Mouse (Mus musculus) stomach, embryonic 15.5 days (tissue): Measurements from ENCODE around the gene H2-Ke6. TPM values are rescaled to one million over a fixed set of nuclear protein-coding genes. Genes with fewer than 3 reads are reported as not detected.

ENCODE experiments used
- ATAC-seq: fragments of 200-750 bp; cut with Nextera tagmentation; 2 replicates; pipeline ENCODE4 v1.8.0; 2017; ENCODE audit warnings: low read depth, moderate number of reproducible peaks, moderate TSS enrichment; ENCODE audit not compliant: insufficient read depth, low FRiP score
- H3K27ac ChIP-seq: fragments of 300-500 bp; sonication (generic); 2 replicates; pipeline ENCODE4 v1.5.1; 2015; ENCODE audit warnings: mild to moderate bottlenecking, inconsistent platforms
- H3K27me3 ChIP-seq: fragments of 300-500 bp; sonication (generic); replicated peaks from 2 replicates; pipeline ENCODE4 v1.6.1; 2015; ENCODE audit warnings: inconsistent platforms
- H3K36me3 ChIP-seq: fragments of 300-500 bp; sonication (generic); 2 replicates; pipeline ENCODE4 v1.6.1; 2015; ENCODE audit warnings: inconsistent platforms
- H3K4me1 ChIP-seq: fragments of 300-500 bp; sonication (generic); 2 replicates; pipeline ENCODE4 v1.6.1; 2015; ENCODE audit warnings: inconsistent platforms
- H3K4me2 ChIP-seq: fragments of 300-500 bp; sonication (generic); 2 replicates; pipeline ENCODE4 v1.6.1; 2015; ENCODE audit warnings: mild to moderate bottlenecking, inconsistent platforms
- H3K4me3 ChIP-seq: fragments of 300-500 bp; sonication (generic); replicated peaks from 2 replicates; pipeline ENCODE4 v1.5.1; 2015; ENCODE audit warnings: inconsistent platforms
- H3K9ac ChIP-seq: fragments of 300-500 bp; sonication (generic); 2 replicates; pipeline ENCODE4 v1.6.1; 2015; ENCODE audit warnings: inconsistent platforms
- H3K9me3 ChIP-seq: fragments of 300-500 bp; sonication (generic); 2 replicates; pipeline ENCODE4 v1.6.1; 2016; ENCODE audit warnings: inconsistent platforms
- WGBS: fragments of 180-500 bp; shearing (Covaris S2); methylation state at CpG from one replicate; pipeline ENCODE4 v1.1.7; 2015; 5-methylcytosine and 5-hydroxymethylcytosine counted together
- polyA plus RNA-seq: library from polyadenylated mRNA; unstranded; fragments of >200 nt; fragmentation: Nextera tagmentation; extraction: Ambion mirVana; gene quantifications from 2 replicates; pipeline ENCODE4 v1.2.1, GENCODE M21; 2015

Gene H2-Ke6
- polyA plus RNA-seq, 1 experiment from 2014 or later = 50.8 TPM

DNA sequence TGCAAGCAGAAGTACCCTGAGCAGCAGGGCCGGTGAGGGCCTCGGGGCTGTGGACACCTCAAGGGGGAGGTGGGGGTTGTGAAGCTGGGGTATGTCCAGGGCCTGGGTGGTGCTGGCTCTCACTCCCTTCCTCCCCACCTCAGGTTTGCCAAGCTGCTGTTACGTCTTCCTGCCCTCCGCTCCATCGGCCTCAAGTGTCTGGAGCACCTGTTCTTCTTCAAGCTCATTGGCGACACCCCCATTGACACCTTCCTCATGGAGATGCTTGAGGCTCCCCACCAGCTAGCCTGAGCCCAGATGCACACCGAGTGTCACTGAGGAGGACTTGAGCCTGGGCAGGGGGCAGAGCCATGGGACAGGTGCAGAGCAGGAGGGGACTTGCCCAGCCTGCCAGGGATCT is 9.4 kb upstream of the H2-Ke6 start:
- no peak for ATAC-seq
- Histone ChIP-seq H3K4me3 (no peak overlapping the region), H3K9me3 (no peaks in the 10 kb centered on the region), H3K36me3 (peaks cover 30% of the 10 kb centered on the region), H3K27me3 (0 out of 2 replicates have a peak, but pooled peaks cover 8% of the 10 kb centered on the region), H3K27ac (no peak overlapping the region), H3K4me2 (no peak overlapping the region), H3K4me1 (peaks cover 47% of the 10 kb centered on the region), H3K9ac (no peak overlapping the region)
- 87% methylated on average over 7 of the region's 7 CpGs for WGBS

DNA sequence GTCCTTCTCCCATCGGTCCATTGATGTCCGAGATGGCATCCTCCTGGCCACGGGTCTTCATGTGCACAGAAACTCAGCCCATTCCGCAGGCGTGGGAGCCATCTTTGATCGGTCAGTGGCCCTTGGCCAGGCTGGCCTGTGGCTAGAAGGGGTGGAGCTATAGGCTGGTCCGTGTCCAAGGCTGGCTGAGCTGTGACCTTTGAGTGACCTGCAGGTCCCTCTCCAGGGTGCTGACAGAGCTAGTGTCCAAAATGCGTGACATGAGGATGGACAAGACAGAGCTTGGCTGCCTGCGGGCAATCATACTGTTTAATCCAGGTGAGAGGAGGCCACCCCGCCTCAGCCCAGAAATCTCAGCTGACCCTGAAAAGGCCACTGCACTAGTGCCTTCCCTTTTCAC is 8.8 kb upstream of the H2-Ke6 start:
- 80% methylated on average over 10 of the region's 10 CpGs for WGBS

DNA sequence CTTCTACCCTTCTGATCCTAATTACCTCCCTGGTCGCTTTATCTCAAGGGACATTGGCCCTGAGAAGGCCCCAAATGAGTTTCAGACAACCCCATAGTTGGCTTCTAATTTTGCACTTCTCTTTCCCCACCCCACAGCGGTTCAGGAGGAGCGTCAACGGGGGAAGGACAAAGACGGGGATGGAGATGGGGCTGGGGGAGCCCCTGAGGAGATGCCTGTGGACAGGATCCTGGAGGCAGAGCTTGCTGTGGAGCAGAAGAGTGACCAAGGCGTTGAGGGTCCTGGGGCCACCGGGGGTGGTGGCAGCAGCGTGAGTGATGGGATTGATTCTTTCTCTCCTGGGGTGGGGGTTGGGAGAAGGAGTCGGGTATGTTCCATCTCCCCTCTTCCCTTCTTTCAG is 7.7 kb upstream of the H2-Ke6 start:
- Histone ChIP-seq H3K9me3 (no peaks in the 10 kb centered on the region), H3K27me3 (0 out of 2 replicates have a peak, but pooled peaks cover 8% of the 10 kb centered on the region), H3K9ac (no peak overlapping the region), H3K4me1 (peaks cover 39% of the 10 kb centered on the region), H3K36me3 (peaks cover 30% of the 10 kb centered on the region), H3K4me2 (no peak overlapping the region), H3K4me3 (no peak overlapping the region), H3K27ac (no peak overlapping the region)
- no peak for ATAC-seq
- WGBS = 76% methylated on average over 9 of the region's 9 CpGs

More for the DNA sequence above, 8.8 kb upstream of the H2-Ke6 start:
- no peak overlapping the region for H3K4me3 ChIP-seq
- H3K9ac ChIP-seq = no peak overlapping the region
- H3K4me2 ChIP-seq = no peak overlapping the region
- ATAC-seq = no peak
- no peaks in the 10 kb centered on the region for H3K9me3 ChIP-seq
- peaks cover 46% of the 10 kb centered on the region for H3K4me1 ChIP-seq
- peaks cover 30% of the 10 kb centered on the region for H3K36me3 ChIP-seq
- H3K27ac ChIP-seq = no peak overlapping the region
- 0 out of 2 replicates have a peak, but pooled peaks cover 8% of the 10 kb centered on the region for H3K27me3 ChIP-seq

DNA sequence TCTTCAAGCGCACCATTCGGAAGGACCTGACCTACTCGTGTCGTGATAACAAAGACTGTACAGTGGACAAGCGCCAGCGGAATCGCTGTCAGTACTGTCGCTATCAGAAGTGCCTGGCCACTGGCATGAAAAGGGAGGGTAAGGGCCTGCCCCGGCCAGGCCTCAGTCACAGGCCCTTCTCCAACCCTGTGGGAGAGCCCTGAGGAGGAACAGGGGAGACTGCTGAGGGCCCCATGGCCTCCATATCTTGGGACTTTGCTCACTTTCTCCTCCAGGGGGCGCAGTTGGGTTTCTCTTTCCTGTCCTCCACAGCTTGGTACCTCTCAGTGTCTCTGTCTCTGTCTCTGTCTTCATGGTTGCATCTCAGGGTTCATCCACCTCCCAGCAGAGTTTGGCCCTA is 6.2 kb upstream of the H2-Ke6 start:
- ATAC-seq = no peak
- Histone ChIP-seq H3K4me1 (peaks cover 41% of the 10 kb centered on the region), H3K9me3 (no peaks in the 10 kb centered on the region), H3K36me3 (peaks cover 31% of the 10 kb centered on the region), H3K4me2 (no peak overlapping the region), H3K27ac (no peak overlapping the region; the same call in 1 of the 2 replicates), H3K27me3 (no peaks in the 10 kb centered on the region), H3K4me3 (no peak overlapping the region), H3K9ac (no peak overlapping the region)
- 79% methylated on average over 10 of the region's 10 CpGs for WGBS

DNA sequence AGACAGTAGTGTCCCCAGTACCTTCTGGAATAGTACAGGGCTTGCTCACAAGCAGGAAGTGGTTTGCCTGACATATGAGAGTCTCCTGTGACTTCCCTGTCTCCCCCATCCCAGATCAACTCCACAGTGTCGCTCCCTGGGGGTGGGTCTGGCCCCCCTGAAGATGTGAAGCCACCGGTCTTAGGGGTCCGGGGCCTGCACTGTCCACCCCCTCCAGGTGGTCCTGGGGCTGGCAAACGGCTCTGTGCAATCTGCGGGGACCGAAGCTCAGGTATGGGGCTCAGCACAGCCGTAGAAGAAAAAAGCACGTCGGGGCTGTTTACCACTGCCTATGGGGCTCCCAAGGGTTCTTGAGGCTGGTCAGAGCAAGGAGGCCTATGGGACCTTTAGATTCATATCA is 5.6 kb upstream of the H2-Ke6 start:
- Histone ChIP-seq H3K27ac (no peak overlapping the region), H3K4me2 (peak overlapping the region; percentile 81), H3K36me3 (peaks cover 37% of the 10 kb centered on the region), H3K4me3 (peak overlapping the region; percentile 79), H3K4me1 (peaks cover 39% of the 10 kb centered on the region), H3K9ac (no peak overlapping the region), H3K27me3 (no peaks in the 10 kb centered on the region), H3K9me3 (no peaks in the 10 kb centered on the region)
- WGBS = 90% methylated on average over 9 of the region's 9 CpGs
- no peak for ATAC-seq

DNA sequence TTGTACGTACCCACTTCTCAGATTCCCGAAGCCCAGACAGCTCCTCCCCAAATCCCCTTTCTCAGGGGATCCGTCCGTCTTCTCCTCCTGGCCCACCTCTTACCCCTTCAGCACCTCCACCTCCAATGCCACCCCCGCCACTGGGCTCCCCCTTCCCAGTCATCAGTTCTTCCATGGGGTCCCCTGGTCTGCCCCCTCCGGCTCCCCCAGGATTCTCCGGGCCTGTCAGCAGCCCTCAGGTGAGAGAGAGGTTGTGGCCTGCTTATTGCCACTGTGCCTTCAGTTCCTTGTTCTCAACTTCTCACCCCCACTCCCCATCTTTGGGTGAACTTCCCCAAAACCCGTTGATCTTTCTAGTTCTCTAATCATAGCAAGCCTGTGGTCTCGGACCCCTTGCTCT is 4.9 kb upstream of the H2-Ke6 start:
- no peak for ATAC-seq
- Histone ChIP-seq H3K9ac (peak overlapping the region; percentile 94), H3K4me1 (peaks cover 37% of the 10 kb centered on the region), H3K36me3 (peaks cover 40% of the 10 kb centered on the region), H3K27me3 (no peaks in the 10 kb centered on the region), H3K27ac (peak overlapping the region; percentile 98), H3K4me2 (peak overlapping the region; percentile 81), H3K4me3 (peak overlapping the region; percentile 79), H3K9me3 (no peaks in the 10 kb centered on the region)
- 45% methylated on average over 9 of the region's 9 CpGs for WGBS

DNA sequence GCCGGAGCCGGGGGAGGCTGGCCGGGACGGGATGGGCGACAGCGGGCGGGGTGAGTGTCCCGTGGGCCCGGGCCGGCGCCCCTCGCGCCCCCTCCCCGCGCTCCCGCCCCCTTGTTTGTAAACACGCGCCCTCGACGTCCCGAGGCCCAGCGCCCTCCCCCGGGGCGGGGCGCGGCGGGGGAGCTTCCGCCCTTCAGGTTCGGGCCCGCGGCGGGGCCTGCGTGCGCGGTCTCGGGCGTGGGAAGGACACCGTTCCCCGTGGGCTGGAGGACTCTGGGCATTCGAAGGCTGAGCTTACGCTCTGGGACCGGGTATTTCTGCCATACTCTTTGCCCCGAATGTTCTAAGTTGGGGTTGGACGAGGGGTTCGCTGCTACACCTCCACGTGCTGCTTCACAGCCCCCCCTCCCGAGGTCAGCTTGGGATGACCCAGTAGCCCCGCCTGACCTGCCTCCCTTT is 4.3 kb upstream of the H2-Ke6 start:
- H3K27ac ChIP-seq = peak overlapping the region; percentile 98
- no peaks in the 10 kb centered on the region for H3K27me3 ChIP-seq
- ATAC-seq = peak; percentile 5; the same call in 1 of the 2 replicates
- no peaks in the 10 kb centered on the region for H3K9me3 ChIP-seq
- H3K4me2 ChIP-seq = peak overlapping the region; percentile 81
- peaks cover 40% of the 10 kb centered on the region for H3K4me1 ChIP-seq
- under 1% methylated on average over 28 of the region's 48 CpGs for WGBS
- peaks cover 34% of the 10 kb centered on the region for H3K36me3 ChIP-seq
- H3K9ac ChIP-seq = peak overlapping the region; percentile 94
- peak overlapping the region; percentile 79 for H3K4me3 ChIP-seq

DNA sequence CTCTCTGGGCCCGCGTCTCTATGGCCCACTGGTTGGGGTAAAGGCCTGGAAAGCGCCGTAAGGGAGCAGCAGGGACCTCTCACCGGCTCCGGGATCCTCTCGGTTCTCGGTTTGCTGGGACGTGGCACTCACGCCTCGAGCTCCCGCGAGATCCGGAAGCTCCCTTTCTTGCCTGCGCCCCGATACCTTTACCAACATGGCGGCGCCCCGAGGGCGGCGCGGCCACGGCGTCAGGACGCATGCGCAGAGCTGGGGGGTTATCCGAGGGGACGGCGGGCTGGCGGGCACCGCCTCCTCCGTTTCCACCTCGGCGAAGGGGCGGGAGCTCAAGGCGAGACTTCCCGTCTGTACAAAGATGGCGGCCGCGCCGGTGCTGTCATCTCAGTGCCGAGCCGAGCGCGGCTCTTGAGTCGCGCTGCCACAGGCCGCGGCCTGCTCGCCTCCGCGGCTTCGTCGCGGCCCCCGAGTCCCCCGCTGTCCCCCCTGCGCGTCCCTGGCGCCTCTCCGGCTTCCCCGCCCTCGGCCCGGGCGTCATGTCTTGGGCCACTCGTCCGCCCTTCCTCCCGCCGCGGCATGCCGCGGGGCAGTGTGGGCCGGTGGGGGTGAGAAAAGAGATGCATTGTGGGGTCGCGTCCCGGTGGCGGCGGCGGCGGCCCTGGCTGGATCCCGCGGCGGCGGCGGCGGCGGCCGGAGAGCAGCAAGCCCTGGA is 3.8 kb upstream of the H2-Ke6 start, which contains the start of the genes Slc39a7 and Rxrb:
TSS of gene Slc39a7 (minus strand) at position 218 of the 709 bp plus-strand sequence.
TSS of gene Rxrb (plus strand) at position 348 of the 709 bp plus-strand sequence.
- H3K4me3 ChIP-seq = peak within 1 kb of the TSS; percentile 79
- no peaks in the 10 kb centered on the region for H3K9me3 ChIP-seq
- no peaks in the 10 kb centered on the region for H3K27me3 ChIP-seq
- peak within 1 kb of the TSS; percentile 94 for H3K9ac ChIP-seq
- H3K4me2 ChIP-seq = peak within 1 kb of the TSS; percentile 92
- peak within 1 kb of the TSS; percentile 98 for H3K27ac ChIP-seq
- under 1% methylated on average over 85 of the region's 88 CpGs for WGBS
- peak; percentile 76 for ATAC-seq
- peaks cover 46% of the 10 kb centered on the region for H3K4me1 ChIP-seq
- H3K36me3 ChIP-seq = peaks cover 29% of the 10 kb centered on the region

DNA sequence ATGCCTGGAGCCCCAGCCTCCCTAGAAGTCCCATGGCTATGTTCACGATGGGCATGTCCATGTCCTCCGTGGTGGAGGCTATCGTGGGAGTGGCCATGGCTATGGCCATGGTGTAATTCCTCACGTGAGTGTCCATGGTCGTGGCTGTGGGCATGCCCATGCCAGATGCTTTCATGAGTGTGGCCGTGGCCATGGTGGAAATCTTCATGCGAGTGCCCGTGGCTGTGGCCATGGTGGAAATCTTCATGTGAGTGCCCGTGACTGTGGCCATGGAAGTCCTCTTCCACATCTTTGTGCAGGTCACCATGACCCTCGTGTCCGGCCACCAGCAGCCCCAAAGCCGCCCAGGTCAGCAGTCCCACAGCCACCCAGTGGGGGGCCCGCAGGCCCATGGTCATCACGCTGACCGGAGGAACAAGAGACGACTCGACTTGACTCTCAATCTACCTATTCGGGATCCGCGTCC is 3.0 kb upstream of the H2-Ke6 start:
- peak overlapping the region; percentile 79 for H3K4me3 ChIP-seq
- H3K9me3 ChIP-seq = no peaks in the 10 kb centered on the region
- ATAC-seq = no peak

DNA sequence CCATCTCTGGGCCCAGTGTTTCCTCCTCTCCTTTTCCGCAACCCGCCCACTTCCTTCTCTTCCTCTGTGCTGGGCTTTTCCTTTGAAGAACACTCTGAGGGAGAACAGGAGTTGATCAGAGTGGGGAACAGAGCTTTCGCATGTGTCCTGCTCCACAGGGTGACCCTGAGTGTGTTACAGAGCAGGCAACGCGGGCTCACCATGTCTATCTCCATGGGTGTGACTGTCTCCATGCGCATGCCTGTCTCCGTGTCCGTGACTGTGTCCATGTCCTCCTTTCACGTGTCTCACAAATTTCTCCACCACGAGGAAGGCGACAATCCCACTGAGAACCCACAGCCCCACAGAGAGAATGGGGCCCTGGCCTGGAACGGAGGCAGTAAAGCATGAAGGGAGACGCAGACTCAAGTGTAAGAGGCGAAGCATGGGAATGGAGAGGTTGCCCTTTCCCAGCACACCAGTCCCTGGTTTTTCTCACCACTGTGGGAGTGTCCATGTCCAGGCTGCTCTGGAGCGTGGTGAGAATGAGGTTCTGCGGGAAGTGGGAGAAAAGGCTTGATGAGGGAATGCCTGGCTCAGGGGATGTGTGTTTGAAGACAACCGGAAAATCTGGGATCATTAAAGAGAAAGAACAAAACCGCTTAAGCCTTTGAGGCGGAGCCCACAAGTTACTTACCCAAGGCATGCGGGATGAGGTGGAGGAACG is 2.2 kb upstream of the H2-Ke6 start:
- Histone ChIP-seq H3K9ac (peak overlapping the region; percentile 11; the same call in 1 of the 2 replicates), H3K27ac (no peak overlapping the region), H3K27me3 (no peaks in the 10 kb centered on the region), H3K9me3 (no peaks in the 10 kb centered on the region), H3K36me3 (peaks cover 15% of the 10 kb centered on the region), H3K4me1 (peaks cover 61% of the 10 kb centered on the region), H3K4me3 (peak overlapping the region; percentile 79), H3K4me2 (peak overlapping the region; percentile 92)
- no peak for ATAC-seq
- WGBS = 75% methylated on average over 21 of the region's 21 CpGs

More for the DNA sequence above, 3.0 kb upstream of the H2-Ke6 start:
- peak overlapping the region; percentile 94 for H3K9ac ChIP-seq
- peak overlapping the region; percentile 92 for H3K4me2 ChIP-seq
- H3K27ac ChIP-seq = peak overlapping the region; percentile 98
- WGBS = 3% methylated on average over 20 of the region's 20 CpGs
- no peaks in the 10 kb centered on the region for H3K27me3 ChIP-seq
- peaks cover 53% of the 10 kb centered on the region for H3K4me1 ChIP-seq
- peaks cover 22% of the 10 kb centered on the region for H3K36me3 ChIP-seq

DNA sequence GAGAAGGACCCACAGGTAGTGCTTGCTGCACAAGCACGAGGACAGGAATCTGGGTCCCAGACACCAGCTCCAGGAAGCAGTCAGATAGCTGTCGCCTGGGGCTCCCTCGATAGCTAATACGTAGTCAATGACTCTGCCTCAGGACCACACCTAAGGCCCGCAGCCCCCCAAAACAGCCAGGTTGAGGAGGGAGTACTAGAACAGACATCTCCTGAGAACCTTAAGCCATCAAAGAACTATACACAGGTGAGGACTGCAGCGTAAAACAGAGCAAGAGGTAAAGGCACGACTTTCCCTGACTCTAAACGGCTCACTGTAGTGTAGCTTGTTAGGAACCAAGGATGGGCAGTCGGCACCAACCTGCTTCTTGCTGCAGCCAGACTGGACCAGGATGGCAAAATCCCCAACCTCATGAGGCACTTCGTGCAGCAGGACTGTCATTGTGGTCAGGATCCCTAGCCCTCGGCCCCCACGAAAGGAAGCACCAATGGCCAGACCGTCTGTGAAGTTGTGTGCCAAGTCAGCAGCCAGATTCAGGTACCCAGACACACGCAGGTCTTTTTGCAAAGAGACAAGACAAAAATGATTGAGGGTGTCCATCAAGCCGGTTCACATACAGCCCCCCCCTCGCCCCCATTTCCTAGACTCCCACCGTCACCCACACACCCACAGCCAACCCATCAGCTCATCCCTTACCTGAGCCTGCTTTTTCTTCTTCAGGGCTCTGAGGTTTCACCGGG is 1.5 kb upstream of the H2-Ke6 start:
- Histone ChIP-seq H3K4me2 (peak overlapping the region; percentile 92), H3K9ac (no peak overlapping the region), H3K9me3 (no peaks in the 10 kb centered on the region), H3K4me1 (peaks cover 61% of the 10 kb centered on the region), H3K36me3 (peaks cover 15% of the 10 kb centered on the region), H3K27me3 (no peaks in the 10 kb centered on the region), H3K4me3 (no peak overlapping the region; the same call in 1 of the 2 replicates), H3K27ac (no peak overlapping the region)
- 86% methylated on average over 18 of the region's 18 CpGs for WGBS
- no peak for ATAC-seq
